Mouse (Mus musculus) intestine, embryonic 16.5 days (tissue): ENCODE data around the gene Gbx2. TPM values are rescaled to one million over a fixed set of nuclear protein-coding genes. Genes with fewer than 3 reads are reported as not detected.

Experiments used
- ATAC-seq: fragments of 200-750 bp; cut with Nextera tagmentation; 2 replicates; pipeline ENCODE4 v1.8.0; 2017; ENCODE audit warnings: moderate TSS enrichment, moderate library complexity
- H3K27ac ChIP-seq: fragments of 300-500 bp; sonication (generic); 2 replicates; pipeline ENCODE4 v1.5.1; 2014; ENCODE audit warnings: mild to moderate bottlenecking, low read length
- H3K27me3 ChIP-seq: fragments of 300-500 bp; sonication (generic); replicated peaks from 2 replicates; pipeline ENCODE4 v1.6.1; 2014; ENCODE audit warnings: low read length, control low read depth, mixed read lengths; ENCODE audit not compliant: control insufficient read depth, insufficient read depth
- H3K36me3 ChIP-seq: fragments of 300-500 bp; sonication (generic); 2 replicates; pipeline ENCODE4 v1.6.1; 2014; ENCODE audit warnings: low read length, control low read depth; ENCODE audit not compliant: control insufficient read depth, insufficient read depth
- H3K4me1 ChIP-seq: fragments of 300-500 bp; sonication (generic); 2 replicates; pipeline ENCODE4 v1.6.1; 2014; ENCODE audit warnings: low read length, control low read depth, mixed read lengths; ENCODE audit not compliant: control insufficient read depth, insufficient read depth
- H3K4me2 ChIP-seq: fragments of 300-500 bp; sonication (generic); 2 replicates; pipeline ENCODE4 v1.6.1; 2014; ENCODE audit warnings: low read depth, low read length, control low read depth
- H3K4me3 ChIP-seq: fragments of 300-500 bp; sonication (generic); 2 replicates; pipeline ENCODE4 v1.5.1; 2014; ENCODE audit warnings: mild to moderate bottlenecking, low read length
- H3K9ac ChIP-seq: fragments of 300-500 bp; sonication (generic); 2 replicates; pipeline ENCODE4 v1.6.1; 2014; ENCODE audit warnings: low read depth, low read length
- H3K9me3 ChIP-seq: fragments of 300-500 bp; sonication (generic); 2 replicates; pipeline ENCODE4 v1.6.1; 2016; ENCODE audit warnings: low read length, control low read depth; ENCODE audit not compliant: control insufficient read depth
- WGBS: fragments of 180-500 bp; shearing (Covaris S2); extraction: QIAGEN DNeasy Blood & Tissue Kit; methylation state at CpG from one replicate; pipeline ENCODE4 v1.1.7; 2014; 5-methylcytosine and 5-hydroxymethylcytosine counted together
- polyA plus RNA-seq: library from polyadenylated mRNA; unstranded; fragments of >200 nt; fragmentation: Nextera tagmentation; extraction: Ambion mirVana; gene quantifications from 2 replicates; pipeline ENCODE4 v1.2.1, GENCODE M21; 2015

Gbx2 gene
- 0.07 and 0.09 TPM in 2 replicates for polyA plus RNA-seq

GRCm38 (mm10) chr1:89931120-89931519, at the start of gene Gbx2:
Gene Gbx2, minus strand, starts transcription at chr1:89931179.
- 0 out of 2 replicates have a peak within 1 kb of the TSS, but pooled peaks have one; percentile 4 for H3K9ac ChIP-seq
- under 1% methylated on average over 33 of the region's 33 CpGs for WGBS

GRCm38 (mm10) chr1:89977261-89977660, 46.3 kb upstream of the Gbx2 start:
- ATAC-seq: no peak
- WGBS: 89% methylated on average over 8 of the region's 8 CpGs

More at GRCm38 (mm10) chr1:89931120-89931519, at the start of gene Gbx2:
- Histone ChIP-seq H3K9me3 (no peaks in the 10 kb centered on the region), H3K36me3 (no peaks in the 10 kb centered on the region), H3K27ac (no peak within 1 kb of the TSS), H3K4me1 (peaks cover 38% of the 10 kb centered on the region), H3K4me3 (peak within 1 kb of the TSS; percentile 53), H3K4me2 (peak within 1 kb of the TSS; percentile 84), H3K27me3 (peaks cover 87% of the 10 kb centered on the region)
- peak; percentile 78 for ATAC-seq

GRCm38 (mm10) chr1:89976411-89976810, 45.4 kb upstream of the Gbx2 start:
- 77% methylated on average over 8 of the region's 8 CpGs for WGBS
- H3K36me3 ChIP-seq: no peaks in the 10 kb centered on the region
- no peaks in the 10 kb centered on the region for H3K27me3 ChIP-seq
- no peak overlapping the region for H3K4me2 ChIP-seq
- no peak for ATAC-seq
- H3K4me3 ChIP-seq: no peak overlapping the region
- H3K4me1 ChIP-seq: no peaks in the 10 kb centered on the region
- no peak overlapping the region for H3K9ac ChIP-seq
- H3K9me3 ChIP-seq: no peaks in the 10 kb centered on the region
- H3K27ac ChIP-seq: no peak overlapping the region

More at GRCm38 (mm10) chr1:89977261-89977660, 46.3 kb upstream of the Gbx2 start:
- no peak overlapping the region for H3K4me2 ChIP-seq
- no peaks in the 10 kb centered on the region for H3K4me1 ChIP-seq
- no peaks in the 10 kb centered on the region for H3K9me3 ChIP-seq
- no peak overlapping the region for H3K9ac ChIP-seq
- no peaks in the 10 kb centered on the region for H3K36me3 ChIP-seq
- H3K4me3 ChIP-seq: no peak overlapping the region
- H3K27me3 ChIP-seq: peaks cover 2% of the 10 kb centered on the region; the same call in 1 of the 2 replicates
- no peak overlapping the region for H3K27ac ChIP-seq

- Histone ChIP-seq H3K9ac (no peak overlapping the region), H3K27me3 (peaks cover 10% of the 10 kb centered on the region), H3K36me3 (no peaks in the 10 kb centered on the region), H3K27ac (no peak overlapping the region), H3K4me2 (no peak overlapping the region), H3K9me3 (no peaks in the 10 kb centered on the region), H3K4me1 (no peaks in the 10 kb centered on the region), H3K4me3 (no peak overlapping the region)
- no peak for ATAC-seq
- WGBS: 77% methylated on average over 8 of the region's 8 CpGs
Observed at GRCm38 (mm10) chr1:89974541-89974940, 43.6 kb upstream of the Gbx2 start.

- Histone ChIP-seq H3K27ac (no peak overlapping the region), H3K4me2 (no peak overlapping the region), H3K9me3 (no peaks in the 10 kb centered on the region), H3K36me3 (no peaks in the 10 kb centered on the region), H3K4me3 (no peak overlapping the region), H3K27me3 (peaks cover 32% of the 10 kb centered on the region), H3K4me1 (no peaks in the 10 kb centered on the region; the same call in 1 of the 2 replicates), H3K9ac (no peak overlapping the region)
- 41% methylated on average over 8 of the region's 8 CpGs for WGBS
- no peak for ATAC-seq
Observed at GRCm38 (mm10) chr1:89971848-89972247, 40.9 kb upstream of the Gbx2 start.

- Histone ChIP-seq H3K9me3 (no peaks in the 10 kb centered on the region), H3K4me1 (no peaks in the 10 kb centered on the region; the same call in 1 of the 2 replicates), H3K27me3 (peaks cover 35% of the 10 kb centered on the region), H3K4me2 (no peak overlapping the region), H3K36me3 (no peaks in the 10 kb centered on the region), H3K4me3 (no peak overlapping the region), H3K9ac (no peak overlapping the region), H3K27ac (no peak overlapping the region)
- ATAC-seq: no peak
- WGBS: 82% methylated on average over 4 of the region's 4 CpGs
Observed at GRCm38 (mm10) chr1:89969714-89970110, 38.7 kb upstream of the Gbx2 start.

- Histone ChIP-seq H3K9me3 (no peaks in the 10 kb centered on the region), H3K27ac (no peak overlapping the region), H3K27me3 (peaks cover 35% of the 10 kb centered on the region), H3K4me1 (no peaks in the 10 kb centered on the region; the same call in 1 of the 2 replicates), H3K9ac (no peak overlapping the region), H3K36me3 (no peaks in the 10 kb centered on the region), H3K4me2 (no peak overlapping the region), H3K4me3 (no peak overlapping the region)
- no peak for ATAC-seq
- WGBS: 56% methylated on average over 10 of the region's 10 CpGs
Observed at GRCm38 (mm10) chr1:89969072-89969713, 38.2 kb upstream of the Gbx2 start.

- Histone ChIP-seq H3K27me3 (peaks cover 35% of the 10 kb centered on the region), H3K4me2 (peak overlapping the region; percentile 95), H3K27ac (no peak overlapping the region), H3K4me3 (peak overlapping the region; percentile 55), H3K9me3 (no peaks in the 10 kb centered on the region), H3K9ac (peak overlapping the region; percentile 61), H3K4me1 (no peaks in the 10 kb centered on the region; the same call in 1 of the 2 replicates), H3K36me3 (no peaks in the 10 kb centered on the region)
- ATAC-seq: peak; percentile 42; the same call in 1 of the 2 replicates
- WGBS: under 1% methylated on average over 94 of the region's 95 CpGs
Observed at GRCm38 (mm10) chr1:89968111-89968851, 37.3 kb upstream of the Gbx2 start.

GRCm38 (mm10) chr1:89967585-89967984, 36.6 kb upstream of the Gbx2 start:
- no peak overlapping the region for H3K9ac ChIP-seq
- no peaks in the 10 kb centered on the region for H3K36me3 ChIP-seq
- H3K9me3 ChIP-seq: no peaks in the 10 kb centered on the region
- H3K4me2 ChIP-seq: peak overlapping the region; percentile 95
- H3K27me3 ChIP-seq: peaks cover 35% of the 10 kb centered on the region
- H3K4me3 ChIP-seq: no peak overlapping the region
- ATAC-seq: no peak
- 17% methylated on average over 9 of the region's 9 CpGs for WGBS
- H3K4me1 ChIP-seq: no peaks in the 10 kb centered on the region; the same call in 1 of the 2 replicates
- H3K27ac ChIP-seq: no peak overlapping the region
